Mouse (Mus musculus) midbrain, embryonic 13.5 days (tissue): ENCODE measurements around the gene Ormdl1. TPM values are rescaled to one million over a fixed set of nuclear protein-coding genes. Genes with fewer than 3 reads are reported as not detected.
"Not testable (repeated sequence)": the region's sequence is repeated elsewhere in the genome, so short reads cannot be mapped to it uniquely, and the experiment has no call there.

ENCODE experiments used
- ATAC-seq: fragments of 200-750 bp; cut with Nextera tagmentation; 2 replicates; pipeline ENCODE4 v1.8.0; 2017; ENCODE audit warnings: mild to moderate bottlenecking, moderate TSS enrichment, moderate library complexity
- H3K27ac ChIP-seq: fragments of 300-500 bp; sonication (generic); 2 replicates; pipeline ENCODE4 v1.5.1; 2015; ENCODE audit warnings: inconsistent platforms, mild to moderate bottlenecking, moderate library complexity
- H3K27me3 ChIP-seq: fragments of 300-500 bp; sonication (generic); 2 replicates; pipeline ENCODE4 v1.6.1; 2015; ENCODE audit warnings: mild to moderate bottlenecking, inconsistent platforms
- H3K36me3 ChIP-seq: fragments of 300-500 bp; sonication (generic); 2 replicates; pipeline ENCODE4 v1.6.1; 2015; ENCODE audit warnings: mild to moderate bottlenecking, inconsistent platforms
- H3K4me1 ChIP-seq: fragments of 300-500 bp; sonication (generic); replicated peaks from 2 replicates; pipeline ENCODE4 v1.6.1; 2015; ENCODE audit warnings: inconsistent platforms
- H3K4me2 ChIP-seq: fragments of 300-500 bp; sonication (generic); replicated peaks from 2 replicates; pipeline ENCODE4 v1.6.1; 2015; ENCODE audit warnings: moderate library complexity, mild to moderate bottlenecking, inconsistent platforms
- H3K4me3 ChIP-seq: fragments of 300-500 bp; sonication (generic); replicated peaks from 2 replicates; pipeline ENCODE4 v1.5.1; 2015; ENCODE audit warnings: mild to moderate bottlenecking, inconsistent platforms
- H3K9ac ChIP-seq: fragments of 300-500 bp; sonication (generic); replicated peaks from 2 replicates; pipeline ENCODE4 v1.6.1; 2015; ENCODE audit warnings: mild to moderate bottlenecking, inconsistent platforms
- H3K9me3 ChIP-seq: fragments of 300-500 bp; sonication (generic); 2 replicates; pipeline ENCODE4 v1.6.1; 2016; ENCODE audit warnings: mild to moderate bottlenecking, inconsistent platforms
- WGBS: fragments of 180-500 bp; shearing (Covaris S2); methylation state at CpG from one replicate; pipeline ENCODE4 v1.1.7; 2015; 5-methylcytosine and 5-hydroxymethylcytosine counted together
- polyA plus RNA-seq: library from polyadenylated mRNA; unstranded; fragments of >200 nt; fragmentation: Nextera tagmentation; extraction: Ambion mirVana; gene quantifications from 2 replicates; pipeline ENCODE4 v1.2.1, GENCODE M21; 2015

Ormdl1 gene
- polyA plus RNA-seq, 1 experiment from 2014 or later: 75.2 TPM

DNA sequence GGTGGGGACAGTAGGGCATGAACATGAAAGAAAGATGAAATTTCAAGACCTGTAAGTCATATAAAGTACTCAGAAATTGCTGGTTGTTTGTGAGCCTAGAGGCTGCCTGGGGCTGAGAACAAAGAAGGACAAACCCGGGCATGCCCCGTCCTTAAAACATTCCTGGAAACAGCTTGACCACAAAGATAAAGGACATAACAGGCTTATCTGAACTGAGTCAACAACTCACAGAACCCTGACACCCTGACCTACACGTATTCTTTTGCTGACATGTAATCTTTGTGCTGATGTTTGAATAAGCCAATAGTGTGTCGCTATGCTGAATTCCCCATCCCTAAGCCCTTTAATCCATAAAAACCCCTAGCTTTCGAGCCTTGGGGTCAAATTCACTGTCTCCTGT, 36.6 kb downstream of the Ormdl1 start:
- not testable (repeated sequence) for H3K4me1 ChIP-seq, H3K27ac ChIP-seq, H3K4me3 ChIP-seq, H3K9ac ChIP-seq, ATAC-seq, H3K36me3 ChIP-seq, H3K4me2 ChIP-seq, H3K27me3 ChIP-seq, H3K9me3 ChIP-seq
- 68% methylated on average over 5 of the region's 5 CpGs for WGBS

GRCm38 (mm10) chr1:53335465-53335864, 38.6 kb downstream of the Ormdl1 start:
- ATAC-seq: no peak
- Histone ChIP-seq H3K4me3 (no peak overlapping the region), H3K36me3 (peaks cover 3% of the 10 kb centered on the region), H3K9me3 (no peaks in the 10 kb centered on the region; the same call in none of the 2 replicates), H3K4me2 (no peak overlapping the region), H3K4me1 (no peaks in the 10 kb centered on the region), H3K27ac (no peak overlapping the region), H3K27me3 (no peaks in the 10 kb centered on the region), H3K9ac (no peak overlapping the region)

DNA sequence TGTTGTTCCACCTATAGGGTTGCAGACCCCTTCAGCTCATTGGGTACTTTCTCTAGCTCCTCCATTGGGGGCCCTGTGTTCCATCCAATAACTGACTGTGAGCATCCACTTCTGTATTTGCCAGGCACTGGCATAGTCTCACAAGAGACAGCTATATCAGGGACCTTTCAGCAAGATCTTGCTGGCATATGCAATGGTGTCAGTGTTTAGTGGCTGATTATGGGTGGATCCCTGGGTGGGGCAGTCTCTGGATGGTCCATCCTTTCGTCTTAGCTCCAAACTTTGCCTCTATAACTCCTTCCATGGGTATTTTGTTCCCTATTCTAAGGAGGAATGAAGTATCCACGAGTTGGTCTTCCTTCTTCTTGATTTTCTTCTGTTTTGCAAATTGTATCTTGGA, 40.5 kb downstream of the Ormdl1 start:
- H3K36me3 ChIP-seq: peaks cover 23% of the 10 kb centered on the region
- H3K4me3 ChIP-seq, H3K9ac ChIP-seq, H3K27ac ChIP-seq, H3K4me1 ChIP-seq, H3K9me3 ChIP-seq, ATAC-seq, H3K4me2 ChIP-seq, H3K27me3 ChIP-seq: not testable (repeated sequence)
- 75% methylated on average over 2 of the region's 2 CpGs for WGBS

DNA sequence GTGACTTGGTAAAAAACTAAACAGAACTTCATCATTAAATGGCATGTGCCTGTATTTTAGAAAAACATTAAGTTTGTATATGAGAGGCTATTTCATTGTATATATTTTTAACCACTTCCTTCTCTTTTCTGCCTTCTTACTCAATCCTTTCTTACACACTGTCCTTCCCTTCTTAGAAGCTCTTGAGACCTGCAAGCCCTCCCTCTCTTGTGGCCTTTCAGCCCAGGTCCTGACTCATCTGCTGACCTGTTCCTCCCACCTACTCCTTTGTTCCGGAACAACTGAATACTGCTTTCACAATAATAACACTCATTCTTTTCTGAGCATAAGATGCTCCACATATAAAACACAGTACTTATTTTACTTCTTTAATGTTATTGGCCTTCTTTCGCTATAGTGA, 44.2 kb downstream of the Ormdl1 start:
- H3K27me3 ChIP-seq: no peaks in the 10 kb centered on the region
- H3K9ac ChIP-seq: no peak overlapping the region
- H3K4me1 ChIP-seq: no peaks in the 10 kb centered on the region
- peaks cover 51% of the 10 kb centered on the region for H3K36me3 ChIP-seq
- H3K9me3 ChIP-seq: peaks cover 10% of the 10 kb centered on the region
- ATAC-seq: no peak
- H3K4me2 ChIP-seq: no peak overlapping the region
- no peak overlapping the region for H3K27ac ChIP-seq
- 100% methylated on average over 2 of the region's 2 CpGs for WGBS
- H3K4me3 ChIP-seq: no peak overlapping the region

GRCm38 (mm10) chr1:53352327-53353261, 55.7 kb downstream of the Ormdl1 start, which contains the start of the genes Asdurf, Gm28551 and Asnsd1:
Asdurf (minus strand) TSS chr1:53352619.
Gm28551 (minus strand) TSS chr1:53352667.
Asnsd1 (minus strand) TSS chr1:53352752.
- WGBS: 0% methylated on average over 44 of the region's 44 CpGs
- Histone ChIP-seq H3K4me3 (peak within 1 kb of the TSS; percentile 78), H3K4me1 (peaks cover 9% of the 10 kb centered on the region), H3K4me2 (peak within 1 kb of the TSS; percentile 56), H3K9ac (peak within 1 kb of the TSS; percentile 88), H3K27ac (peak within 1 kb of the TSS; percentile 87), H3K36me3 (peaks cover 18% of the 10 kb centered on the region), H3K27me3 (no peaks in the 10 kb centered on the region), H3K9me3 (no peaks in the 10 kb centered on the region)
- ATAC-seq: peak; percentile 100

DNA sequence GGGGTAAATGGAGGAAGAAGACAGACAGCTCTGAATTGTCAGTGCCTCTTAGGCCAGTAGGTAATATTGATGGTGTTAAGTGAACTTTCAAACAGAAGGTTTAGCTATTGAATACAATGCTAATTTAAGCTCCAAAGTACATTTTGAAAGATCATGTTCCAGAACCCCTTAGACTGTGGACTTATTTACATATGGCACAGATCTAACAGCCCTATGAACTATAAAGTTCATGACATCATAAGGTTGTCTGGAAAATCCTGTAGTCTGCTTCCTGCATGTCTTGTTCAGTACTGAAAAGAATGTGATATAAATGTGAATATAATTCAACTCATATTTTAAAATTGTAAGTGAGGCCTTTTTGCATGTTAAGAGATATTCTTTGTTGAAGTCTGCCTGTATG, 62.1 kb downstream of the Ormdl1 start:
- Histone ChIP-seq H3K4me3 (no peak overlapping the region), H3K4me1 (no peaks in the 10 kb centered on the region), H3K36me3 (no peaks in the 10 kb centered on the region), H3K9me3 (no peaks in the 10 kb centered on the region), H3K9ac (no peak overlapping the region), H3K27ac (no peak overlapping the region), H3K27me3 (no peaks in the 10 kb centered on the region), H3K4me2 (no peak overlapping the region)
- no peak for ATAC-seq

Other genes with a start within 250 kb of the Ormdl1 start
- gene Mstn, start 235.5 kb upstream of the Ormdl1 start, polyA plus RNA-seq: 0.24 and 0.31 TPM in 2 replicates
- gene 1700019A02Rik, start 109.5 kb upstream of the Ormdl1 start, polyA plus RNA-seq: not detected in 2 replicates
- gene Pms1, start 77 bp upstream of the Ormdl1 start, polyA plus RNA-seq: 10.3 and 11.6 TPM in 2 replicates
- gene Gm28778, start within 50 bp of the Ormdl1 start, polyA plus RNA-seq: not detected in 2 replicates
- gene Osgepl1, start 16.5 kb downstream of the Ormdl1 start, polyA plus RNA-seq: 21.6 and 24.1 TPM in 2 replicates
- gene Asdurf, start 55.5 kb downstream of the Ormdl1 start, polyA plus RNA-seq: 5.8 and 13.3 TPM in 2 replicates
- 1.9 and 2.0 TPM in 2 replicates for gene Gm28551, start 55.6 kb downstream of the Ormdl1 start, polyA plus RNA-seq
- gene Asnsd1, start 55.7 kb downstream of the Ormdl1 start, polyA plus RNA-seq: 67.9 and 71.7 TPM in 2 replicates